Mouse (Mus musculus) ZHBTc4 (cell line): ENCODE measurements around the gene Prlr.
A peak's percentile ranks its signal among the peaks of the same experiment; 100 is the strongest.

ENCODE experiments used
- DNase-seq: peaks from one replicate; pipeline ENCODE4 v3.0.0-alpha.2; 2011; ENCODE audit warnings: low read depth, low spot score

Gene Prlr

GRCm38 (mm10) chr15:10330626-10331025 lies 153.6 kb downstream of the Prlr start:
- peak; percentile 3 for DNase-seq

- DNase-seq: no peak
Observed at GRCm38 (mm10) chr15:10332566-10332965, 155.5 kb downstream of the Prlr start.

GRCm38 (mm10) chr15:10338606-10339005 lies 161.6 kb downstream of the Prlr start:
- no peak for DNase-seq

GRCm38 (mm10) chr15:10347044-10347443 lies 170.0 kb downstream of the Prlr start:
- DNase-seq: no peak

- DNase-seq: no peak
Observed at GRCm38 (mm10) chr15:10358039-10358948, 181.3 kb downstream of the Prlr start, which contains the start of gene Agxt2. Agxt2 (plus strand) TSS chr15:10358532.

- DNase-seq: no peak
Observed at GRCm38 (mm10) chr15:10366331-10366730, 189.3 kb downstream of the Prlr start.

GRCm38 (mm10) chr15:10375404-10375803 lies 198.4 kb downstream of the Prlr start:
- no peak for DNase-seq

- no peak for DNase-seq
Observed at GRCm38 (mm10) chr15:10378338-10378959, 201.4 kb downstream of the Prlr start.

GRCm38 (mm10) chr15:10379757-10380458 lies 202.9 kb downstream of the Prlr start:
- DNase-seq: no peak

GRCm38 (mm10) chr15:10387263-10387662 lies 210.2 kb downstream of the Prlr start:
- no peak for DNase-seq
